Mouse (Mus musculus) cortical plate, adult 2 months (tissue): ENCODE data around the gene Lmntd2.

Experiments used
- CTCF ChIP-seq: fragments of 200-500 bp; IDR thresholded peaks from 2 replicates; pipeline ENCODE4 v1.5.1; 2011; ENCODE audit warnings: mild to moderate bottlenecking, control low read depth, low read length; ENCODE audit not compliant: insufficient read depth; ENCODE audit errors: extremely low read depth
- POLR2A ChIP-seq: fragments of 200-500 bp; IDR thresholded peaks from 2 replicates; pipeline ENCODE4 v1.6.1; 2011; ENCODE audit warnings: mild to moderate bottlenecking, low read length, control low read depth; ENCODE audit not compliant: insufficient read depth; ENCODE audit errors: extremely low read depth

DNA sequence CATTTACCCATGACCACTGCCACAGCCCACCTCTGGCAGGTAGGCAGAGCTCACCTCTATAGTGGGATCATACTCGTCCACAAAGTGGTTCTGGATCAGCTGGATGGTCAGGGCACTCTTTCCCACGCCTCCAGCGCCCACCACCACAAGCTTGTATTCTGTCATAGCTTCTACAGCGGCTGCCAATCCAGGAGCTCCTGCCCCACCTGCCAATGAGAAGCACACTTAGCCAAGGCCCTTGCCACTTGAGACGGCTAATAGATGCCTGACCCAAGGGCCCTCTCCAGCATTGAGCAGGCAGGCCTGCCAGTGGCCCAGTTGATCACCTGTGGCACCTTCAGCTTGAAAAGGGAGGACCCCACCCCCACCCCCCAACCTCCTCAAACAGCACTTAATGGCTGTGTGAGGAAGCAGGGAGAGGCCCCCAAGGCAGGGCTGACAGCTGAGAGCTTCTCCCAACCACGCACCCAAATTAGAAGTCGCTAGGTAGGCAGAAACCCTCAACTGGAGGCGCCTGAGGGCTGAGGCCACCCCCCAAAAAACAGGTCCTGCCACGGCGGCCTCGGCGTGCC lies 21.0 kb downstream of the Lmntd2 start:
- no peak for TF ChIP-seq CTCF
- TF ChIP-seq POLR2A: no peak
